Mouse (Mus musculus): Measurements from ENCODE around the gene Mstn. TPM values are rescaled to one million over a fixed set of nuclear protein-coding genes. Genes with fewer than 3 reads are reported as not detected.

The Mstn gene
- polyA plus RNA-seq (2012; rRNA removed) = 0.13 and 0.23 TPM in 2 replicates

DNA sequence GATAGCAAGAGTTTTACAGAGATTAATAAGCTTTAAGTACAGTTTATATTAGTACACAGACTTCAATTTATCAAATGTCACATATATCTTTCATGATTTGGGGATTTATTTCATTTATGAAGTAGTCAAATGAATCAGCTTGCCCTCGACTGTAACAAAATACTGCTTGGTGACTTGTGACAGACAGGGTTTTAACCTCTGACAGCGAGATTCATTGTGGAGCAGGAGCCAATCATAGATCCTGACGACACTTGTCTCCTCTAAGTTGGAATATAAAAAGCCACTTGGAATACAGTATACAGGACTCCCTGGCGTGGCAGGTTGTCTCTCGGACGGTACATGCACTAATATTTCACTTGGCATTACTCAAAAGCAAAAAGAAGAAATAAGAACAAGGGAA, at the start of gene Mstn:
Gene Mstn, plus strand, starts transcription at position 301 of the 400 bp plus-strand sequence.
- no peak for TF ChIP-seq CTCF (IDR thresholded peaks at IDR 0.05; ENCODE audit: extremely low read depth, insufficient read depth, low read length)
- TF ChIP-seq POLR2A (IDR thresholded peaks at IDR 0.05; ENCODE audit: extremely low read depth, insufficient read depth, low read length) = no peak
- no peak within 1 kb of the TSS for H3K27ac ChIP-seq (ENCODE audit: insufficient read depth, low read length)

DNA sequence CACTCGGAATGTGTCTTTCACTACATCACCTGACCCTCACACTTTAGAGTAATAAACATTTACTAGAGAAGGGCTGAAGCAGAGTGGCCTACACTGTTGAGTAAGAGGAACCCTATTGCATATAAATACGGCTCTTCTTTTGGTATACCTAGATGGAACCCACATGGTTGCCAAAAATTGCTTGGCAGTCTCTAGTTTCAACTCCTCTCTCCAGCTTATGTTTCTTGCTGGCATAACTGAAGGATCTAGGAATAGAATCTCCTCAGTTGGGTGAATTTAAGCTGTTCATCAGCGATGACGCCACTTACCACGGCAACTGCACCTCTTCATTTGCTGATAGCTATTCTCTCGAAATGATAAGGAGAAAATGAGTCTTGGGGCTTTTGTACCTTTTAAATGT, 46.7 kb upstream of the Mstn start:
- 0 out of 2 replicates have a peak overlapping the region, but pooled peaks have one; percentile 36 for H3K27ac ChIP-seq (ENCODE audit: insufficient read depth, low read length)
- no peak for TF ChIP-seq POLR2A (IDR thresholded peaks at IDR 0.05; ENCODE audit: extremely low read depth, insufficient read depth, low read length)
- no peak for TF ChIP-seq CTCF (IDR thresholded peaks at IDR 0.05; ENCODE audit: extremely low read depth, insufficient read depth, low read length)
- peaks cover 2% of the 10 kb centered on the region; the same call in 1 of the 2 replicates for H3K4me1 ChIP-seq (ENCODE audit: control insufficient read depth, insufficient read depth, low read length)
- no peak overlapping the region for H3K4me3 ChIP-seq (ENCODE audit: insufficient read depth, low read length)

More for the DNA sequence above, at the start of gene Mstn:
- Histone ChIP-seq H3K4me3 (ENCODE audit: insufficient read depth, low read length) (peak within 1 kb of the TSS; percentile 33), H3K4me1 (ENCODE audit: control insufficient read depth, insufficient read depth, low read length) (peaks cover 1% of the 10 kb centered on the region; the same call in 1 of the 2 replicates)

DNA sequence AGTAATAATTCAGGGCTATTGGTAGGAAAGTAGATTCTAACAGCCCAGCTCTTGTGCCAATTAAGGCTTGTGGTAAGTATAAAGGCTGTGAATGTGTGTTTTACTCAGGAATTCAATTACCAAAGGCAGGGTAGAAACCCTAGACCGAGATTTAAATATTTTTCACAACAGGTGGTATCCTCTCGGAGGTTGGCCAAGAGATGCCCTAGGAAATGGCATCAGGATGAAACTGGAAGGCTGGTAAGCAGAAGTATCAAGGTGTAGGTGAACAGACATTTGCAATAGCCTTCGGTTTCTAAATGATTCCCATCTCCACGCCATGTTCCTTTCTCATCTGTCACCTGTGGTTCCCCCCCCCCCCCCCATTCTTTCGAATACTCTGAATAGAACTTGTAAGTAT, 45.8 kb upstream of the Mstn start:
- Histone ChIP-seq H3K27ac (ENCODE audit: insufficient read depth, low read length) (no peak overlapping the region; the same call in 1 of the 2 replicates), H3K4me1 (ENCODE audit: control insufficient read depth, insufficient read depth, low read length) (peaks cover 2% of the 10 kb centered on the region; the same call in 1 of the 2 replicates), H3K4me3 (ENCODE audit: insufficient read depth, low read length) (no peak overlapping the region)
- TF ChIP-seq POLR2A (IDR thresholded peaks at IDR 0.05; ENCODE audit: extremely low read depth, insufficient read depth, low read length) (no peak), CTCF (IDR thresholded peaks at IDR 0.05; ENCODE audit: extremely low read depth, insufficient read depth, low read length) (no peak)

DNA sequence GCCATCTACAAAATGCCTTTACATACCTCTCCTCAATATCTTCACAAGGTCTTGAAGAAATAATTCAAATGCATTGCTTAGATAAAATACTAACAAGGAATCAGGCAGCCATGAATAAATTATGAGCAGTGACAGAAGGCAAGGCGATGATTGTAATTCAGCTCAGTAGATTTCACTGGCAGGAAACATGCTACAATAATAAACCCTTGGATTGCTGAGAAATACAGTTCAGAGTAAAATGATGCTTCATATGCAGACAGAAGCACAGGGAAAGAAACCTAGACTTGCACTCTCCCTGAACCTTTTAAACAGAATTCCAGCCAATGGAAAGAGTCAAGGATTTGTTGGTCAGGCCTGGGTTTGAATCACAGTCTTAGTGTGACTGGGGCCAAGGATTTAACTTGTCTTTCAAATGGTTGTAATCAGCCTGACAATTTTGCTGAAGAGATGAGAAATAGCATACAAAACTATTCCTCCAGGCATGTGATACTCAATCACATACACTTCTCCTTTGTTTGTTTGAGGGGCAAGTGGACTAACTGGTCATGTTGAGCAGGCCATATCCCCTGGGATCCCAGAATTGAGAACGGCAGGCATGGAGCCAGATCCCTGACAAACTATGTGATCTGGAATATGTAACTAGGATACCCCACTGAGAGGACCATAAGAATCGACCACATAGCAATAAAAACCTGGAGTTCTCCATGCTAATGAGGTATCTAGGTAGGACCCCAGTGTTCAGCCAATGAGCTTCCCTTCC, 42.5 kb upstream of the Mstn start:
- no peak overlapping the region for H3K4me3 ChIP-seq (ENCODE audit: insufficient read depth, low read length)
- peaks cover 2% of the 10 kb centered on the region; the same call in 1 of the 2 replicates for H3K4me1 ChIP-seq (ENCODE audit: control insufficient read depth, insufficient read depth, low read length)
- no peak for TF ChIP-seq POLR2A (IDR thresholded peaks at IDR 0.05; ENCODE audit: extremely low read depth, insufficient read depth, low read length)
- TF ChIP-seq CTCF (IDR thresholded peaks at IDR 0.05; ENCODE audit: extremely low read depth, insufficient read depth, low read length) = no peak
- H3K27ac ChIP-seq (ENCODE audit: insufficient read depth, low read length) = no peak overlapping the region

DNA sequence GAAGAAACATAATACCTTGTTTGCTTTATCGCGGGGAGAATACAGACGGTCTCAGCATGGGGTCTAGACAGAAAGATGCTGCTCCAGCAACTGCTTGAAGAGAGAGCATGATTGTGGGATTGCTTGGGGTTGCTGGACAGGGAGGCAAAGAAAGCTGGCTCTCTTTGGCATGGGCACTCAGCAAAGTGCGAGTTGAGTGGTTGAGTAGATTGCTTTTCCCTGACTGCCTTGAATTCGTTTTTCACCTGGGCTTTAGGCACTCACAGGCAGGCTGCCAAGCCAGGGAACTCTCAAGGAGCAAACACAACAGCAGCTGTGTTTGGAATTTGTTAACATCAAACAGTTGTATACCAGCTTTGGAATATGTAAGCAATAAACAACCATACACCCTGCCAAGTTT, 41.4 kb upstream of the Mstn start, which contains the start of gene 1700019D03Rik:
Gene 1700019D03Rik, minus strand, starts transcription at position 101 of the 400 bp plus-strand sequence.
- TF ChIP-seq CTCF (IDR thresholded peaks at IDR 0.05; ENCODE audit: extremely low read depth, insufficient read depth, low read length) = no peak
- no peak for TF ChIP-seq POLR2A (IDR thresholded peaks at IDR 0.05; ENCODE audit: extremely low read depth, insufficient read depth, low read length)
- Histone ChIP-seq H3K27ac (ENCODE audit: insufficient read depth, low read length) (no peak within 1 kb of the TSS), H3K4me3 (ENCODE audit: insufficient read depth, low read length) (no peak within 1 kb of the TSS), H3K4me1 (ENCODE audit: control insufficient read depth, insufficient read depth, low read length) (no peaks in the 10 kb centered on the region; the same call in 1 of the 2 replicates)

DNA sequence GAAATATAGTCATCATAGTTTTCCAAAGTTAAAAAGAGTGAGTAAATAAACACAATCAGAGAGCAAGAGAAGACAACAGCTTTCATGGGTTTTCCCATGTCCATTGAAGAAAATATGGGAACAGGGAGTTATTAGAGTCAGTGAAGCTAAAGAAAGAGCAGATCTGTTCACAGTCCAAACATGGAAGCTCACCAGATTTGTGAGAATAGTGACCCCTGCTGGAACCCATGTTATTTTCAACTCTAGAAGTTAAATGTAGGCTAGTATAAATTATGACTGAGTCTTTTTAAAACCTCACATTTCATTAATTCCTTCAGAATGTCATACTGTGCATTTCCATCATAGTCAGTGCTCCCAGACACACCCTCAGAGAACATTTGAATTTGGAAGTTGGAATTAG, 28.9 kb upstream of the Mstn start:
- TF ChIP-seq POLR2A (IDR thresholded peaks at IDR 0.05; ENCODE audit: extremely low read depth, insufficient read depth, low read length) = no peak
- peak; percentile 18; the same call in 1 of the 2 replicates for TF ChIP-seq CTCF (IDR thresholded peaks at IDR 0.05; ENCODE audit: extremely low read depth, insufficient read depth, low read length)
- H3K4me3 ChIP-seq (ENCODE audit: insufficient read depth, low read length) = no peak overlapping the region
- no peak overlapping the region for H3K27ac ChIP-seq (ENCODE audit: insufficient read depth, low read length)
- H3K4me1 ChIP-seq (ENCODE audit: control insufficient read depth, insufficient read depth, low read length) = no peaks in the 10 kb centered on the region

DNA sequence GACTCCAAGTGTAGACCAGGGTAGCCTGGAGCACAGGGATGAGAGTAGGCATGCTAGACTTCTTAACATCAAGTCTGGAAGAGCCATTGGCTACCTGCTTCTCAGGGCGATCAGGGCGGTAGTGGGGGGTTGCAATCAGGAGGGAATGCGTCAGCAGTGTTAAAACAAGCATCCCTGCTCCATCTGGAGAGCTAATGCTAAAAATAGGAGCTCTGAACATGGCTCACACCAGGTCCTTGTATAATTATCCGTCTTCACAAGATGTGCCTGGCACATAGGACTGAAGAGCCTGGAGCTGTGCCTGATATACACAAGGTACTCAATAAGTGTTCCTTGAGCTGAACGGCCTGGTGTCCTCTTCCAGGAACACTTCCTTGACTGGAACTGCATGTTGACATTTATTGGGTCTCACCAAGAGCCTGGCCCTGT, 24.0 kb upstream of the Mstn start:
- H3K4me3 ChIP-seq (ENCODE audit: insufficient read depth, low read length) = no peak overlapping the region
- no peak for TF ChIP-seq POLR2A (IDR thresholded peaks at IDR 0.05; ENCODE audit: extremely low read depth, insufficient read depth, low read length)
- TF ChIP-seq CTCF (IDR thresholded peaks at IDR 0.05; ENCODE audit: extremely low read depth, insufficient read depth, low read length) = no peak
- no peaks in the 10 kb centered on the region for H3K4me1 ChIP-seq (ENCODE audit: control insufficient read depth, insufficient read depth, low read length)
- H3K27ac ChIP-seq (ENCODE audit: insufficient read depth, low read length) = no peak overlapping the region

DNA sequence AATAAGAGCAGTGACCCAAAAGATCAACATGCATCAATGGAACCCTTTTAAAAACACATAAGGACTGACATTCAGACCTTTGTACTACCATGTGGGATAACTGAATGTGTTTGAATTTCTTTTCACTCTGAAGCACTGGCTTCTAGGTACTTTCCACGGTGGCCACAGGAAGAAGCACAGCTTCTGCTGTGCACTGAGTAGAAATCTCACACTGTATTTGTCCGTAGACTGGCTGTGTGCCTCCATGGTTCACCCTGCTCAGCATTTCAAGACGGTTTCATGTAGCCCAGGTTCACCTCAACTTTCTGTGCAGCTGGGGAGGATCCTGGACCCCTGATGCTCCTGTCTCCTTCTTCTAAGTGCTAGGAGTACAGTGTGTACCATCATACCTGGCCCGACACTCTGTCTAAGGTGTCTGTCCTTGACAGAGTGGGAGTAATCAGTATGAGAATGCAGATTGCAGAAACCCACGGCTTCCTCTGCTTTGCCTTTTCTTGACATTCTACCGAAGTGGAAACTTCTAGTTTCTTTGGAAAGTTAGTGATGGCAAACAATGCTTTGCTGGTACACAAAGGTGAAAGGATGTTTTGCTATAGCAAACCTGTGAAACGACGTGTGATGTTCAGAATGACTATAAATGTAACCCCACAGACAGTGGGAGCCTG, 11.5 kb upstream of the Mstn start:
- Histone ChIP-seq H3K27ac (ENCODE audit: insufficient read depth, low read length) (no peak overlapping the region), H3K4me3 (ENCODE audit: insufficient read depth, low read length) (no peak overlapping the region), H3K4me1 (ENCODE audit: control insufficient read depth, insufficient read depth, low read length) (no peaks in the 10 kb centered on the region)
- TF ChIP-seq POLR2A (IDR thresholded peaks at IDR 0.05; ENCODE audit: extremely low read depth, insufficient read depth, low read length) = no peak
- TF ChIP-seq CTCF (IDR thresholded peaks at IDR 0.05; ENCODE audit: extremely low read depth, insufficient read depth, low read length) = no peak

DNA sequence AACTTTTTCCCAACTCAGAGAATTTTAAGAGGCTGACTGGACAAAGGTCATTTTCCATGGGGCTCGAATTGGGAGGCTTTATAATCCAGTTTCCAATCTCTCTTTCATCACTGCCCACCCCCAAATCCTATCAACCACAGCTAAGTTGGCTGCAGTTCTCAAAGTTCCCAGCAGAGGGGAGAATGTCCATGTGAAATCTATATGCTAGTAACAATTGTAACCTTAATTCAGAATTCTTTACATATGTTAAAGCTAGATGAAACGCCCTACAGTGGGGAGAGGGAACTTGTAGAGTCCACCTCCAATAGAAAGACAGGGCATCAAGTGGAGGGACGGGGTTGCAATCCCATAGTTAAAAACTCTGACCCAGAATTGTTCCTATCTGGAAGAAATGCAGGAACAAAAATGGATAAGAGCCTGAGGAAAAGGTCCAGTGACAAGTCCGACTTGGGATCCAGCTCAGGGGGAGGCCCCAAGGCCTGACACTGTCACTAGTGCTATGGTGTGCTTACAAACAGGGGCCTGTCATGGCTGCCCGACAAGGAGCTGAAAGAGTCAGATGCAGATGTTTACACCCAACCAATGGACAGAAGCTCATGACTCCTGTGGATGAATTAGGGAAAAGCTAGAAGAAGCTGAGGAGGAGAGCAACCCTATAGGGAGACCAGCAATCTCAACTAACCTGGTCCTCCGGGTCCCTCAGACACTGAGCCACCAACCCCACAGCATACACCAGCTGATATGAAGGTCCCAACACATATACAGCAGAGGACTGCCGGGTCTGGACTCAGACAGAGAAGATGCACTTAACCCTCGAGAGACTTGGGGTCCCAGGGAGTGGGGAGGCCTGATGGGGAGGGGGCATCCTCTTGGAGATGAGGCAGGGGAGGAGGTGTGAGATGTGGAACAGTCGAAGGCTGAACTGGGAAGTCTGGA, 8.1 kb upstream of the Mstn start:
- Histone ChIP-seq H3K27ac (ENCODE audit: insufficient read depth, low read length) (no peak overlapping the region), H3K4me1 (ENCODE audit: control insufficient read depth, insufficient read depth, low read length) (no peaks in the 10 kb centered on the region), H3K4me3 (ENCODE audit: insufficient read depth, low read length) (no peak overlapping the region)
- TF ChIP-seq CTCF (IDR thresholded peaks at IDR 0.05; ENCODE audit: extremely low read depth, insufficient read depth, low read length) = peak; percentile 61
- TF ChIP-seq POLR2A (IDR thresholded peaks at IDR 0.05; ENCODE audit: extremely low read depth, insufficient read depth, low read length) = no peak

All from cortical plate, adult 2 months (tissue).